Mouse (Mus musculus): Measurements from ENCODE around the gene Cpsf6. TPM values are rescaled to one million over a fixed set of nuclear protein-coding genes. Genes with fewer than 3 reads are reported as not detected.

Cpsf6 gene
- polyA plus RNA-seq, 1 experiment, result 57.9 TPM

DNA sequence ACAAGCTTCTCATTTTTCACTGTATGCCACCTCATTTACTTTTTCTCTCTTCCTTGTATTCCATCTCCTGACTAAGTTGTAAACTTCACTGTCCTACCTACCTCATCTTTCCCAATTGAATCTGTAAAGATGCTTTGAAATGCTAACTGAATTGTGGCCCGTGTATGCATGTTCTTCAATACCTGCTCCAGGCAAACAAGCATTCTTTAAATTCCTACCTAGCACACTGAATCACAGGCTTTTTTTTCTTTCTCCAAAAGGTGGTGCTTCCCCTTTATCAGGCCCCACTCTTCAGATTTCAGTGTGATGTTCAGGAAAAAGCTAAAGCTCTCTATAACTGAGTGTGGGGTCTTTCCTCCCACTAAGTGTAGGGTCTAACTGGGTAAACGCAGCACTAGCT lies 37.4 kb downstream of the Cpsf6 start:
- TF ChIP-seq POLR2A (IDR thresholded peaks at IDR 0.05; ENCODE audit: borderline replicate concordance, low read depth, low read length) (no peak), CTCF (IDR thresholded peaks at IDR 0.05; ENCODE audit: low read depth, low read length) (no peak)
- Histone ChIP-seq H3K4me1 (ENCODE audit: control insufficient read depth, insufficient read depth, low read length) (0 out of 2 replicates have a peak, but pooled peaks cover 5% of the 10 kb centered on the region), H3K27ac (ENCODE audit: insufficient read depth, low read depth, low read length) (no peak overlapping the region), H3K4me3 (ENCODE audit: insufficient read depth, low read length) (no peak overlapping the region)

DNA sequence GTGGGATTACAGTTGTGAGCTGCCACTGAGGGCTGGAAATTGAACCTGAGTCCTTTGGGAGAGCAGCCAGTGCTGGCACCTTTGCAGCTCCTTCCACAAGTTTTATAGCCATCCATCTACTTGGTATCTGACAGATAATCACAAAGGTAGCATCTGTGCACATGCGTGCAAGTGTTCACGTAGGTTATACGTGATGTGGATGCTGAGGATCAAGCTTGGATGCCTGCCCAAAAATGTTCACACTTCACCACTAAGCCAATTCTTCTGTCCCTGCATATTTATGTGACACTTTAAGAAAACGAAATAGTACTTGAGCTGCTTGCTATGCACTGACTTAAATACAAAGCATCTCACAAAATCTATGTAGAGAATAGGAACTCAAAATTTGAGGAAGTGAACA lies 38.8 kb downstream of the Cpsf6 start:
- no peak for TF ChIP-seq POLR2A (IDR thresholded peaks at IDR 0.05; ENCODE audit: borderline replicate concordance, low read depth, low read length)
- no peak overlapping the region for H3K4me3 ChIP-seq (ENCODE audit: insufficient read depth, low read length)
- H3K27ac ChIP-seq (ENCODE audit: insufficient read depth, low read depth, low read length), result no peak overlapping the region
- H3K4me1 ChIP-seq (ENCODE audit: control insufficient read depth, insufficient read depth, low read length), result peaks cover 17% of the 10 kb centered on the region

DNA sequence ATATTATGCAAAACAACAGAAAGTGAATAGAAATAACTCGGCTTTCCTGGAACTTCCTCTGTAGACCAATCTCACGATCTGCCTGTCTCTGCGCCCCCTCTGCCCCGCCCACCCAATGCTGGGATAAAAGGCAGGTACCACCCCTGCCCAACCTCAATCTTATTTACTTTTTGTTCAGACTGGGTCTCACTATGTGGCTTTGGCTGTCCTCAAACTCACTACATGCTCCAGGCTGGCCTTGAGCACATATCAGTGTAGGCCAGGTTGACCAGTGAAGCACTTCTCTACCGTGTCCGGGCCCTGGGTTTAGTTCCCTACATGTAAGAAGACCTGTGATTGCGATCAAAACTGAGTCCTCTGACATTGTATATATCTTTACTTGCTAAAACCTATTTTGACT lies 40.6 kb downstream of the Cpsf6 start:
- Histone ChIP-seq H3K4me1 (ENCODE audit: control insufficient read depth, insufficient read depth, low read length) (peaks cover 27% of the 10 kb centered on the region), H3K4me3 (ENCODE audit: insufficient read depth, low read length) (no peak overlapping the region), H3K27ac (ENCODE audit: insufficient read depth, low read depth, low read length) (no peak overlapping the region)
- TF ChIP-seq POLR2A (IDR thresholded peaks at IDR 0.05; ENCODE audit: borderline replicate concordance, low read depth, low read length), result no peak

DNA sequence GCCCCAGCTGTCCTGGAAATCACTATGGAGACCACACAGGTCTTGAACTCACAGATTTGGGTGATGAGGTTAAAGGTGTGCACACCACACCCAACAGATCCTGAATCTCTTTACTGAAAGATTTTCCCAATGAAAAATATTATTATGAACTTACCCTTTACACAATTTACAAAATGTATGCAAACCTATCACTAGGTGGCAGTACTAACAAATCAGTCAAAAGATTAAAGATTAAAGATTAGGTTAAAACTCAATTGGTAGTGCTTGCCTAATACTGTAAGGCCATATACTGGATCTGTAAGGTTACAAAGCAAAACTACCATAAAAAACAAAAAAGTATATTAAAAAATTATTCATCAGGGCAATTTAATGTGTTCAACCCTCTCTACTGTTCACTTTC lies 41.9 kb downstream of the Cpsf6 start:
- H3K4me3 ChIP-seq (ENCODE audit: insufficient read depth, low read length), result no peak overlapping the region
- no peak overlapping the region for H3K27ac ChIP-seq (ENCODE audit: insufficient read depth, low read depth, low read length)
- TF ChIP-seq POLR2A (IDR thresholded peaks at IDR 0.05; ENCODE audit: borderline replicate concordance, low read depth, low read length) (no peak), CTCF (IDR thresholded peaks at IDR 0.05; ENCODE audit: low read depth, low read length) (no peak)
- peaks cover 22% of the 10 kb centered on the region for H3K4me1 ChIP-seq (ENCODE audit: control insufficient read depth, insufficient read depth, low read length)

DNA sequence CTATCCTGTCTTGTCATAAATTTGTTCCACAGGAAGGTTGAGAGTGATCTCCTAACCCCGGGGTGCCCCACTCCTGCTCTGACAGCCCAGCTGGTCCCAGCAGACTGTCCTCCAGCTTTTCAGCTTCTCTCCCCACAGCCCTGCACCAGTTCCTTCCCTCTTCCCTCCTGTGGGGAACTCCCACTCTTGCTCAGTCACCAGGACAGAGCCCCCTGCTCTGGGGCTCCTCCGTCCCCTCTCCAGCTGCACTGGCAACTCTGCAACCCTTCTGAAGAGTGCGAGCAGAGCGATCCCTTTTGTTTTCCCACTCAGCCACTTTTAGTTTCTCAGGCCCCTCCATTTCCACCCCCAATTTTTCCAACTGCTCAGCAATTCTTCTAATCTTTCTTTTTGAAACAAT lies 44.2 kb downstream of the Cpsf6 start:
- TF ChIP-seq CTCF (IDR thresholded peaks at IDR 0.05; ENCODE audit: low read depth, low read length) (no peak), POLR2A (IDR thresholded peaks at IDR 0.05; ENCODE audit: borderline replicate concordance, low read depth, low read length) (no peak)
- Histone ChIP-seq H3K4me1 (ENCODE audit: control insufficient read depth, insufficient read depth, low read length) (peaks cover 25% of the 10 kb centered on the region), H3K4me3 (ENCODE audit: insufficient read depth, low read length) (no peak overlapping the region), H3K27ac (ENCODE audit: insufficient read depth, low read depth, low read length) (no peak overlapping the region)

DNA sequence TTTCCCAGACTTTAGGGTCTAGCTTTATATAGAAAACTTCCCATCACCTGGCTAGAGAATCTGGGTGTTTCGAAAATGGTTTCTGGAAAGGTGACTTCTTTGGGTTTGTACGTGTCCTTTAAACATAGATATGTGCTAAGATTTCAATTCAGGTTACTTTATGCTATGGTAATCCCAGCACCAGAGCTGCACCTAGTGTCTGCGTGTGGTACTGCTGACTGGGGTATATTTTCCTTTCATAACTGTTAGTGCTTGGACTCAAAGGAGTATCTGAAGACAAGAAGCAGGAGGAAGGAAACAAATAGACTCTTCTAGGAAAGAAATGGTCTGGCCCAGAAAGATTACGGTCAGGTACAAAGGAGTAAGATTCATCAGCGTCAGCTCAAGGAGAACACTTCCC lies 49.3 kb downstream of the Cpsf6 start:
- no peak for TF ChIP-seq POLR2A (IDR thresholded peaks at IDR 0.05; ENCODE audit: borderline replicate concordance, low read depth, low read length)
- TF ChIP-seq CTCF (IDR thresholded peaks at IDR 0.05; ENCODE audit: low read depth, low read length), result no peak
- Histone ChIP-seq H3K4me1 (ENCODE audit: control insufficient read depth, insufficient read depth, low read length) (peaks cover 26% of the 10 kb centered on the region), H3K27ac (ENCODE audit: insufficient read depth, low read depth, low read length) (peak overlapping the region; percentile 8; the same call in 1 of the 2 replicates), H3K4me3 (ENCODE audit: insufficient read depth, low read length) (no peak overlapping the region)

DNA sequence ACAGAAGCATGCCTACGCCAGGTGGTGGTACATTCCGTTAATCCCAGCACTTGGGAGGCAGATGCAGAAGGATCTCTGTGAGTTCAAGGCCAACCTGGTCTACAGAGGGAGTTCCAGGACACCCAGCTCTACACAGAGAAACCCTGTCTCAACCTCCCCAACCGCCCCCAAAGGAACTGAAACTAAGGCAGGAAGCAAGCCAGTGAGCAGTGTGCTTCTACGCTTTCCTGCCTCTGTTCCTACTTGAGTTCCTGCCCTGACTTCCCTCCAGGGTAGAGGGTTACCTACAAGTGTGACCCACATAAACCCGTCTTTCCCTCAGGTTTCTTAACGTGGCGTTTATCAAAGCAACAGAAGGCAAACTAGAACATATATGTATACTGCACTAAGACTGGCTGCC lies 56.0 kb downstream of the Cpsf6 start:
- Histone ChIP-seq H3K27ac (ENCODE audit: insufficient read depth, low read depth, low read length) (peak overlapping the region; percentile 78), H3K4me1 (ENCODE audit: control insufficient read depth, insufficient read depth, low read length) (peaks cover 47% of the 10 kb centered on the region)
- TF ChIP-seq CTCF (IDR thresholded peaks at IDR 0.05; ENCODE audit: low read depth, low read length), result no peak
- no peak for TF ChIP-seq POLR2A (IDR thresholded peaks at IDR 0.05; ENCODE audit: borderline replicate concordance, low read depth, low read length)

DNA sequence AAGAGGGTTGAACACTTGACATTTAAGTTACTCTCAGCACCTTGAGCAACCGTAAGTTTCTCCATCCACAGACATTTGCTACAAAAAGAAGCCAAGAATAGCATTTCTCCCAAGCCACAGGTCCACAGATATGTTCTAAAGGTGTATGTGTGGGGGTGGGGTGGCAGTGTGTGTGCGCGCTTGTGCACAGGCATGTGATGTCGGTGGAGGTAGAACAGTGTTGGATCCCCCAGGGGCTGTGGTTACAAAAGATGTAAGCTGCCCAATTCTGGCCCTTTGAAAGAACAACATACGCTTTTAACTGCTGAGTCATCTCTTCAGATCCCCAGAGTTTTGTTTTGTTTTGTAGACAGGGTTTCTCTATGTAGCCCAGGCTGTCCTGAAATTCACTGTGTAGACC lies 57.2 kb downstream of the Cpsf6 start:
- Histone ChIP-seq H3K4me3 (ENCODE audit: insufficient read depth, low read length) (no peak overlapping the region), H3K27ac (ENCODE audit: insufficient read depth, low read depth, low read length) (peak overlapping the region; percentile 29), H3K4me1 (ENCODE audit: control insufficient read depth, insufficient read depth, low read length) (peaks cover 44% of the 10 kb centered on the region)
- TF ChIP-seq CTCF (IDR thresholded peaks at IDR 0.05; ENCODE audit: low read depth, low read length) (no peak), POLR2A (IDR thresholded peaks at IDR 0.05; ENCODE audit: borderline replicate concordance, low read depth, low read length) (no peak)

More for the DNA sequence above, 56.0 kb downstream of the Cpsf6 start:
- no peak overlapping the region for H3K4me3 ChIP-seq (ENCODE audit: insufficient read depth, low read length)

DNA sequence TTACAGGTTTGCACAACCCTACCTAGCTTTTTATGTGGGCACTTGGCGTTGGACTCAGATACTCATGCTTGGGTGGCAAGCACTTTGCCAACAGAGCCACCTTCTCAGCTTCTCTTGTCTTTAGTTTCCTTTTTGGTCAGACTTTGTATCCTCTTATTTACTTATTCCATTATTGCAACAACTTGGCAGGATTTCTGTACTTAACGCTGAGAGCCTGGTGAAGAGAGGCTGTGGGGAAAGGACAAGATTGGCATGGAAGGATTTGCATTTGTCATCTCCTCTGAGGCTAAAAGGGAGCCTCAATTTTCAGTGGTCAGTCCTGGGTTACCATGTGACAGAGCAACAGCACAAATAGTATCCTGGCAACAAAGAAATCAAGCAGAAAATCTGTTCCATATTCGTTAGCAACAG lies 59.2 kb downstream of the Cpsf6 start:
- Histone ChIP-seq H3K4me3 (ENCODE audit: insufficient read depth, low read length) (no peak overlapping the region), H3K27ac (ENCODE audit: insufficient read depth, low read depth, low read length) (peak overlapping the region; percentile 22), H3K4me1 (ENCODE audit: control insufficient read depth, insufficient read depth, low read length) (peaks cover 44% of the 10 kb centered on the region)
- TF ChIP-seq CTCF (IDR thresholded peaks at IDR 0.05; ENCODE audit: low read depth, low read length) (no peak), POLR2A (IDR thresholded peaks at IDR 0.05; ENCODE audit: borderline replicate concordance, low read depth, low read length) (no peak)

DNA sequence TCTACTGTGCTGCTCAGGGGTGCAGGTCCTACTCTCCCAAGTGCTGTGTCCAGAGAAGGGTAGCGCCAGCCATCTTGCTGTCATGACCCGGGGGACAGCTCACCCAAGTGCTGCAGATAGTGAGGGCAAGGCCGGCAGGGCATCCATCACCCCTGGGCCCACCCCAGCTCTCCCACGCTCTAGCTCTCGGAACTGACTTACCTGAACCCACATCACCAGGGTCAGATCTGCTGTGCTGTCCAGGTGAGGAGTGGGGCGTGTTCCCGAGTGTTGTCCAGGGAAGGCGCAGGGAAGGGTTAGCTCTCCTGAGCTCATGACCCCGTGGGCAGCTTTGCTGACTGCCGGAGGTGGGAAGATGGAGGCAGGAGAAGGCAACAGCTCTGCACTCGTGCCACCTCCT lies 63.4 kb downstream of the Cpsf6 start:
- no peak for TF ChIP-seq CTCF (IDR thresholded peaks at IDR 0.05; ENCODE audit: low read depth, low read length)
- TF ChIP-seq POLR2A (IDR thresholded peaks at IDR 0.05; ENCODE audit: borderline replicate concordance, low read depth, low read length), result no peak
- Histone ChIP-seq H3K4me1 (ENCODE audit: control insufficient read depth, insufficient read depth, low read length) (peaks cover 20% of the 10 kb centered on the region), H3K4me3 (ENCODE audit: insufficient read depth, low read length) (no peak overlapping the region), H3K27ac (ENCODE audit: insufficient read depth, low read depth, low read length) (no peak overlapping the region)

DNA sequence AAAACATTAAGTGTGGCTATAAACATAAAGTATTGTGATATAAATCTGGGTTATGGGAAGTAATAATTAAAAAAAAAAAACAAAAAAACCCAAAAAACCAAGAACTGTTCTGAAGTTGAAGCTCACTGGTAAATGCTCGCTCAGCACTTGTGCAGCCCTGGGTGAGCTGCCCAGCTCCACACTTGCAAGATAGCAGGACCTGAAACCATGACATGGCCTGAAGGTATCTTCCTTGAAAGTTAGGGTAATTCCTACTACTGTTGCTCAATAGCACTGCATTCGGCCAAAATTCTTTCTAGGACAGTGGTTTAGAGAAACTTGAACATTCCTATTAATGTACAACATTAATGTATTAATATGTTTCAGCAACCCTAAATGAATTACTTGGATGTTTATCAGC lies 66.7 kb downstream of the Cpsf6 start:
- no peak overlapping the region for H3K27ac ChIP-seq (ENCODE audit: insufficient read depth, low read depth, low read length)
- no peak overlapping the region for H3K4me3 ChIP-seq (ENCODE audit: insufficient read depth, low read length)
- no peak for TF ChIP-seq POLR2A (IDR thresholded peaks at IDR 0.05; ENCODE audit: borderline replicate concordance, low read depth, low read length)
- H3K4me1 ChIP-seq (ENCODE audit: control insufficient read depth, insufficient read depth, low read length), result peaks cover 4% of the 10 kb centered on the region

Data from bone marrow macrophage, adult 2 months (primary cell).